Mouse (Mus musculus) hindbrain, embryonic 16.5 days (tissue): Measurements from ENCODE around the gene Gnai3. TPM values are rescaled to one million over a fixed set of nuclear protein-coding genes. Genes with fewer than 3 reads are reported as not detected.

Experiments
- ATAC-seq: fragments of 200-750 bp; cut with Nextera tagmentation; 2 replicates; pipeline ENCODE4 v1.8.0; 2017; ENCODE audit warnings: moderate TSS enrichment, moderate library complexity
- H3K27ac ChIP-seq: fragments of 300-500 bp; sonication (generic); 2 replicates; pipeline ENCODE4 v1.5.1; 2014; ENCODE audit warnings: low read depth, mild to moderate bottlenecking, control low read depth, low read length, moderate library complexity
- H3K27me3 ChIP-seq: fragments of 300-500 bp; sonication (generic); replicated peaks from 2 replicates; pipeline ENCODE4 v1.6.1; 2014; ENCODE audit warnings: low read length; ENCODE audit not compliant: control insufficient read depth, insufficient read depth
- H3K36me3 ChIP-seq: fragments of 300-500 bp; sonication (generic); 2 replicates; pipeline ENCODE4 v1.6.1; 2014; ENCODE audit warnings: mild to moderate bottlenecking, low read length, moderate library complexity, mixed read lengths; ENCODE audit not compliant: control insufficient read depth, insufficient read depth
- H3K4me1 ChIP-seq: fragments of 300-500 bp; sonication (generic); 2 replicates; pipeline ENCODE4 v1.6.1; 2014; ENCODE audit warnings: low read depth, low read length; ENCODE audit not compliant: control insufficient read depth, insufficient read depth
- H3K4me2 ChIP-seq: fragments of 300-500 bp; sonication (generic); 2 replicates; pipeline ENCODE4 v1.6.1; 2014; ENCODE audit warnings: mild to moderate bottlenecking, low read length, control low read depth, moderate library complexity
- H3K4me3 ChIP-seq: fragments of 300-500 bp; sonication (generic); 2 replicates; pipeline ENCODE4 v1.5.1; 2014; ENCODE audit warnings: mild to moderate bottlenecking, low read length, control low read depth, moderate library complexity
- H3K9ac ChIP-seq: fragments of 300-500 bp; sonication (generic); 2 replicates; pipeline ENCODE4 v1.6.1; 2014; ENCODE audit warnings: low read depth, mild to moderate bottlenecking, control low read depth, low read length, moderate library complexity
- H3K9me3 ChIP-seq: fragments of 300-500 bp; sonication (generic); 2 replicates; pipeline ENCODE4 v1.6.1; 2014; ENCODE audit warnings: mild to moderate bottlenecking, low read length, moderate library complexity; ENCODE audit not compliant: control insufficient read depth
- WGBS: fragments of 180-500 bp; shearing (Covaris S2); extraction: QIAGEN DNeasy Blood & Tissue Kit; methylation state at CpG from one replicate; pipeline ENCODE4 v1.1.7; 2014; 5-methylcytosine and 5-hydroxymethylcytosine counted together
- polyA plus RNA-seq: library from polyadenylated mRNA; unstranded; fragments of >200 nt; fragmentation: Nextera tagmentation; extraction: Ambion mirVana; gene quantifications from 2 replicates; pipeline ENCODE4 v1.2.1, GENCODE M21; 2015

The Gnai3 gene
- polyA plus RNA-seq: 116 and 126 TPM in 2 replicates

DNA sequence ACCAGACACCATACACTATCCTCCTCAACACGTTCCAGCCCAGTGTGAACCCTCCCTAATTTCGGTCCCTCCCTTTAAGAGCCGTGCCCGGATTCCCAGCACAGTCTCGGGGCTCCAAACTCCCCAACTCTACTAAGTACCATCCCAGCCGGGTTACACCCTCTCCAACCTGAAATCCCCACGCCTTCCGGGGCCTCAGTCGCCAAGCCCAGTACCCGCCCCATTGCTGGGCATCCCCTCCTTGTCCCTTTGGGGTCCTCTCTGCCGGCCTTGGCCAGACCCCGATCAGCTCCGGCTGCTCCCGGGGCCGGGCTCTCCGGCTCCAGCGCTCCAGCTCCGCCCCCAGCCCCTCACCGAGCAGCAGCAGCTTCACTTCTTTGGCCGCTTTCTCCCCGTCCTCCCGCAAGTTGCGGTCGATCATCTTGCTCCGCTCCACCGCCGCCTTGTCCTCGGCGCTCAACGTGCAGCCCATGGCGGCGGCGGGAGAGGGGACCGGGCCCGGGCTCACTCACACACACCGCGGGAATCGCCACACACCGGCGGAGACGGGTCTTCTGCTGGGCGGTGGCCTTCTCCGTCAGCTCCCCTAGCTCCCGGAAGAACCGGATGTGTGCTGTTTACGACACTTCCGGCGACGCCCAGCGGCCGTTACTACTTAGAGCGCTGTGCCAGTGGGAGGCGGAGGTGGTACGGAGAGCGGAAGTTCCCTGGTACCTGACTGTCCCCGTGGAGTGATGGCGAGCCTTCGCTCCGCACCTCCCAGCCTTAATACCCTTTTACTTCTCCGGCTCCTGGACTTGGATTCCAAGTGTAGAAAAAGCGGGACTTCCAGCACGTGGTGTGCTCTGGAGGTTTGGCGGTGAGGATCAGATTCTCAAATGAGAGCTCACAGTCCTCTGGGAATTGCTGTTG is at the start of gene Gnai3:
Gnai3 (minus strand) TSS at position 613 of the 912 bp plus-strand sequence.
- H3K9ac ChIP-seq: peak within 1 kb of the TSS; percentile 88
- no peaks in the 10 kb centered on the region for H3K36me3 ChIP-seq
- H3K27ac ChIP-seq: peak within 1 kb of the TSS; percentile 90
- no peaks in the 10 kb centered on the region for H3K9me3 ChIP-seq
- ATAC-seq: peak; percentile 94
- H3K4me1 ChIP-seq: peaks cover 16% of the 10 kb centered on the region
- no peaks in the 10 kb centered on the region for H3K27me3 ChIP-seq
- peak within 1 kb of the TSS; percentile 75 for H3K4me2 ChIP-seq
- peak within 1 kb of the TSS; percentile 76 for H3K4me3 ChIP-seq
- WGBS: under 1% methylated on average over 63 of the region's 63 CpGs

DNA sequence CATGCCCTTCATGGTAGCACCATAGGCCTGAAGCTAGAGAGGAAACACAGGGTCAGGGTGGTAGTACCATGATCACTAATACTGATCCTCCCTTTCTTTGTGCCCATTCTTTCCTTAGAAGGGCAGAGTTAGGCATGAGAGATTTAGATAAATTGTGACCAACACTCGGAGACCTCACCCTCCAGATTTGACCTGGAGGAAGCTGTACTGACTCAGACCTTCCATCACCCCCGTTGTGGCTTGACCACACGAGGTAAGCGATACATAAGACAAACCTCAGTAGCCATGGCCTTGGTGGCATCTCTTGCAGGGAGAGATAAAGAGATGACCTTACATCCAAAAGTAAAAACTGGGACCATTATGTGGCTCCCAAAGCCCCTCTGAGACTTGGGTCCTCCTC is 49.3 kb upstream of the Gnai3 start:
- Histone ChIP-seq H3K27me3 (no peaks in the 10 kb centered on the region), H3K9me3 (no peaks in the 10 kb centered on the region), H3K36me3 (0 out of 2 replicates have a peak, but pooled peaks cover 6% of the 10 kb centered on the region), H3K4me3 (no peak overlapping the region), H3K27ac (no peak overlapping the region), H3K4me1 (peaks cover 19% of the 10 kb centered on the region), H3K9ac (no peak overlapping the region), H3K4me2 (no peak overlapping the region)
- no peak for ATAC-seq
- WGBS: 89% methylated on average over 4 of the region's 4 CpGs

DNA sequence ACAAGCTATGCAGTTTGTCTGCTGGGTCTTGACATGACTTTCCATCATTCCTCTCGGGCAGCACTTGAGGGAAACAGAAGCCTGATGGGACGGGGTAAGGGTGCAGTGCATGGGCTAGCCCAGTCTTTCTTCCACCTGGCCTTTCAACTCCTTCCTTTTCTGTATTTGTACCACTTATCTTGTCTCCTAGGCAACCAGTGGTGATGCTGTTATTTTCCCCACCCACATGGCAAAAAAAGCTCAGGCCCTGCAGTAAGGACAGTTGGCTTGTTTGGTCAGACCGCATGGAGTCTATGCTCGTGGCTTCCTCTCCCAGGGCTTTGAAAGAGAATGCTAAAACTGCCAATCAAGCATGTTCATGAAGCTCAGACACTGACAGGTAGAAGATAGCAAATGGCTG is 47.7 kb upstream of the Gnai3 start:
- H3K36me3 ChIP-seq: 0 out of 2 replicates have a peak, but pooled peaks cover 4% of the 10 kb centered on the region
- H3K27me3 ChIP-seq: no peaks in the 10 kb centered on the region
- 83% methylated on average over 4 of the region's 4 CpGs for WGBS
- no peak overlapping the region for H3K4me3 ChIP-seq
- H3K4me1 ChIP-seq: peaks cover 19% of the 10 kb centered on the region
- ATAC-seq: no peak
- H3K9ac ChIP-seq: no peak overlapping the region
- H3K9me3 ChIP-seq: no peaks in the 10 kb centered on the region
- H3K4me2 ChIP-seq: no peak overlapping the region
- no peak overlapping the region for H3K27ac ChIP-seq

DNA sequence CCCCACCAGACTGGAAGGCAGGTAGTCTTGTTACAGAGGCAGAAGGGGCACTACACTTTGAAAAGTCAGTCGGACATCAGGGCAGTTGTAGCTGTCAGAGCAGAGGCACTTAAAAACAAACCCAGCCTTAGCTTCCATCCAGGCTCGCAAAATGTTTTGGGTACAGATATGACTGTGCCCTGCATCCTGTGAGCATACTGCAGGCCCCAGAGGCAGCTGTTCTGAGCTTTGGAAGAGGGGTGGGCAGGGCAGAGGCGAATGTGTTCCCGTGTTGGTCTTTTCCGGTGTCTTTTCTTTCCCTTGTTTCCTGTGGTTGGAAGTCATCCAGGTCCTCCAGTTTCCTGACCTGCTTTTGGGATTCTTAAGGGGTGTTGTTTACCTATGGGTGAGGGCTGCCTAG is 44.0 kb upstream of the Gnai3 start:
- no peak overlapping the region for H3K27ac ChIP-seq
- H3K9ac ChIP-seq: no peak overlapping the region
- H3K27me3 ChIP-seq: no peaks in the 10 kb centered on the region
- H3K4me2 ChIP-seq: no peak overlapping the region
- no peak overlapping the region for H3K4me3 ChIP-seq
- 64% methylated on average over 5 of the region's 5 CpGs for WGBS
- H3K36me3 ChIP-seq: peaks cover 7% of the 10 kb centered on the region; the same call in 1 of the 2 replicates
- no peaks in the 10 kb centered on the region for H3K9me3 ChIP-seq
- no peak for ATAC-seq
- H3K4me1 ChIP-seq: peaks cover 19% of the 10 kb centered on the region

DNA sequence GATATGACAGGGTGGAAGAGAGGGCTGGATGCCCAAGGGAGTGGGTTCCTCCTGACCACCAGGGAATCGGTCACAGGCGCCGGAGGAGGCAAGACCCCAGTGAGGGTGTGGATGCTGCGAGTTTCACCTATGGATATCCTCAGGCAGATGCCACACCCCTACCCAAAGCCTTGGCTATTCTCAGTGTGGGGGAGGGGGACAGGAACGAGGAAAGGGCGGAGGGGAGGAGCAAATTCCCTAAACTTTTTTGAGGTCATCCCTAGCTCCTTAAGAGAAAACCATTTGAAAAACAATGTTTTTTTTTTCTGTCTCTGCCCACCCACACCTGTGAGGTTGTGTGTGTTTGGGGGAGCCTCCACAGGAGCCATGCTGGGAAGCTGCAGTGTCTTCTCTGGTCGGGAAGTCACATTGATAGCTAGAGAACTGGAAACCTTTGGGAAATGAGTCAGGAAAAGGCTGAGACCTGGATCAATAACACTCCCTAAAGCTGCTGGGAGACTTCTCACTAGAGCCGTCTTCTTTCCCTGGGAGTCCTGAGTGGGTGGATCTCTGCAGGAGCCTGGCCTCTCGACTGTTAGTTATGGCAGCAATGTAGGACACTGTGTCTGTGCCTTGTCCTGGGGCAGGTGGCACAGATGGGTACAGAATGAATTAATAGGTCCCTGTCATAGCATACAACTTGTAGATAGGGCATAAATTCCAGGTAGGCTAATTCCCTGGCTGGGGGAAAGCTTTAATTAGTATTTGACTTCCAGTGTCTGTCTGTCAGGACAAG is 43.0 kb upstream of the Gnai3 start:
- Histone ChIP-seq H3K4me3 (no peak overlapping the region), H3K4me1 (peaks cover 19% of the 10 kb centered on the region), H3K27me3 (no peaks in the 10 kb centered on the region), H3K9ac (no peak overlapping the region), H3K27ac (no peak overlapping the region), H3K36me3 (peaks cover 7% of the 10 kb centered on the region; the same call in 1 of the 2 replicates), H3K4me2 (no peak overlapping the region), H3K9me3 (no peaks in the 10 kb centered on the region)
- WGBS: 69% methylated on average over 9 of the region's 9 CpGs
- no peak for ATAC-seq

DNA sequence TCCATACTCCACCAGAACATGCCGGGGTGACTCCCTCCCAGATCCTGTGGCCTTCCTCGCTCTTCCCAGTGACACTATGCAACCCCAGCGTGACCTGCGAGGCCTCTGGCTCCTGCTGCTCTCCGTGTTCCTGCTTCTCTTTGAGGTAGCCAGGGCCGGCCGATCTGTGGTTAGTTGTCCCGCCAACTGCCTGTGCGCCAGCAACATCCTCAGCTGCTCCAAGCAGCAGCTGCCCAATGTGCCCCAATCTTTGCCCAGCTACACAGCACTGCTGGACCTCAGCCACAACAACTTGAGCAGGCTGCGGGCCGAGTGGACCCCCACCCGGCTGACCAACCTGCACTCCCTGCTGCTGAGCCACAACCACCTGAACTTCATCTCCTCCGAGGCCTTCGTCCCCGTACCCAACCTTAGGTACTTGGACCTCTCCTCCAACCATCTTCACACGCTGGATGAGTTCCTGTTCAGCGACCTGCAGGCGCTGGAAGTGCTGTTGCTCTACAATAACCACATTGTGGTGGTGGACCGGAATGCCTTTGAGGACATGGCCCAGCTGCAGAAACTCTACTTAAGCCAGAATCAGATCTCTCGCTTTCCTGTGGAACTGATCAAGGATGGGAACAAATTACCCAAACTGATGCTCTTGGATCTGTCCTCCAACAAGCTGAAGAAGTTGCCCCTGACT is 41.3 kb upstream of the Gnai3 start:
- Histone ChIP-seq H3K36me3 (peaks cover 7% of the 10 kb centered on the region; the same call in 1 of the 2 replicates), H3K4me1 (peaks cover 19% of the 10 kb centered on the region), H3K27me3 (no peaks in the 10 kb centered on the region), H3K4me3 (peak overlapping the region; percentile 82), H3K9ac (peak overlapping the region; percentile 91), H3K27ac (no peak overlapping the region), H3K9me3 (no peaks in the 10 kb centered on the region), H3K4me2 (peak overlapping the region; percentile 82)
- ATAC-seq: peak; percentile 29; the same call in 1 of the 2 replicates
- WGBS: 61% methylated on average over 20 of the region's 20 CpGs

DNA sequence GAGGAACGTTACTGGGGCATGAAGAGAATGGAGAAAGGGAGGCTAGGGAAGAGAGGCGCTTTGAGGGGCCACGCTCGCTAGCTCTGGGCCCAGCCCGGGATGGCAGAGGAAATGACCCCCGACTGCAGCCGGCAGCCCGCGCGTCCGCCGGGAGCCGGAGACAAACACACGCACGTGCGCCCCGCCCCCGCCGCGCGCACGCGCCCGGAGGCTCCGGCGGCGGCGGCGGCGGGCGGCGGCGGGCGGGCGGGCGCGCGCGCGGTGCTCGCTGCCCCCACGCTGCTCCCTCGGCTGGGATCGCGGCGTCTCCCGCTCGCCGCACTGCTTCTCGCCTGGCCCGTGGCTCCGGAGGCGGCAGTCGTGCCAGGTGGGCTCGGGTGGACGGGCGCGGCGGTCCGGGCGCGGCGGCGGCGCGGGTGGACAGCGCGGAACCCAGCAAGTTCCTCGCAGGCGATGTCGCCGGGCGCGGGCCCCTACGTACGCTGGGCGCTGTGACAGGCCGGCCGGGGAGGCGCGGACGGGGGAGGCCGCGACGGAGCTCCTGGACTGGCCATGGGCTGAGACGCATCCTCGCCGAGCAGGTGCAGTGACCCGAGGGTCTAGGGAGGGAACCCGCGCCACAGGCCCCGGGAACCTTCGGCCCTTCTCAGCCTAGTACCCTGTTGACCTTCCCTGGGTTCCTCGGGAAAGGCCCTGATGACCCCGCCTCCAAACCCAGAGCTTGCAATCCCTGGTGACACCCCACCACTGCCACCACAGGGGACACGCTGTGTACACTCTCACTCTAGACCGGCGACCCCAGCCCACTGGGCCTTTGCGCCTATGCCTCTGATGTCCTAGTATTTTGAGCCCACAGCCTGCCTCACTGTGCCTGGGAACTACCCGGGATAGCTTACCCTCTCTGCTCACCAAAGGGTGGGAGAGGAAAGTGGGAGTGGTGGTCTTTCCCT is 40.4 kb upstream of the Gnai3 start, which contains the start of gene Amigo1:
Amigo1 (plus strand) TSS at position 238 of the 950 bp plus-strand sequence.
- Histone ChIP-seq H3K9me3 (no peaks in the 10 kb centered on the region), H3K36me3 (peaks cover 7% of the 10 kb centered on the region; the same call in 1 of the 2 replicates), H3K4me1 (peaks cover 19% of the 10 kb centered on the region), H3K9ac (peak within 1 kb of the TSS; percentile 91), H3K4me3 (peak within 1 kb of the TSS; percentile 82), H3K27ac (peak within 1 kb of the TSS; percentile 73), H3K4me2 (peak within 1 kb of the TSS; percentile 82), H3K27me3 (no peaks in the 10 kb centered on the region)
- ATAC-seq: peak; percentile 82
- 2% methylated on average over 41 of the region's 100 CpGs for WGBS
